In genomic region chr13:81466661-81467060, GRCm38 (mm10) we compare ENCODE assay signal across 20 mouse cellular contexts.
DNase-seq lines count a peak whose midpoint lies in the region; ATAC-seq and TF ChIP-seq lines count a peak whose summit lies in the region.
"Had no signal": no experiment of that assay in that cellular context is flagged by ENCODE, and none has a peak within 500 bp of the region (broad histone marks: within the 10 kb centered on the region; RNA-seq: fewer than 3 reads in every experiment).

No protein-coding gene starts in this region.

- no peaks in the 10 kb centered on the region for H3K9me3 ChIP-seq in hindbrain, postnatal 0 days (ENCODE audit: low read length)
- H3K9me3 ChIP-seq in hindbrain, embryonic 16.5 days (ENCODE audit: control insufficient read depth, low read length): no peaks in the 10 kb centered on the region
- H3K9me3 ChIP-seq: embryonic facial prominence, embryonic 12.5 days; heart, embryonic 15.5 days; midbrain, embryonic 15.5 days had no signal

- ATAC-seq in hindbrain, postnatal 0 days: no peak
- ATAC-seq in hindbrain, embryonic 16.5 days: no peak
- ATAC-seq: lung, postnatal 0 days; midbrain, embryonic 15.5 days had no signal

- H3K4me3 ChIP-seq in hindbrain, postnatal 0 days (ENCODE audit: low read length): no peak overlapping the region
- no peak overlapping the region for H3K4me3 ChIP-seq in hindbrain, embryonic 16.5 days (ENCODE audit: low read length)
- no peak overlapping the region for H3K4me3 ChIP-seq in kidney, adult 2 months (ENCODE audit: insufficient read depth, low read depth, low read length)
- H3K4me3 ChIP-seq: embryonic facial prominence, embryonic 12.5 days; heart, embryonic 15.5 days; midbrain, embryonic 15.5 days; myocyte had no signal

- H3K9ac ChIP-seq in hindbrain, postnatal 0 days (replicated peaks; ENCODE audit: low read length): no peak overlapping the region
- H3K9ac ChIP-seq in hindbrain, embryonic 16.5 days (ENCODE audit: low read depth, low read length): no peak overlapping the region
- H3K9ac ChIP-seq: embryonic facial prominence, embryonic 12.5 days; heart, embryonic 15.5 days; midbrain, embryonic 15.5 days had no signal

- 68% methylated on average over 4 of the region's 4 CpGs for WGBS in hindbrain, postnatal 0 days
- 76% methylated on average over 4 of the region's 4 CpGs for WGBS in hindbrain, embryonic 16.5 days
- 70% methylated on average over 4 of the region's 4 CpGs for WGBS in kidney, adult 2 months

- H3K4me2 ChIP-seq in hindbrain, postnatal 0 days (ENCODE audit: low read depth, low read length): no peak overlapping the region
- no peak overlapping the region for H3K4me2 ChIP-seq in hindbrain, embryonic 16.5 days (ENCODE audit: low read length)
- H3K4me2 ChIP-seq: embryonic facial prominence, embryonic 12.5 days; heart, embryonic 15.5 days; midbrain, embryonic 15.5 days had no signal

- H3K4me1 ChIP-seq in hindbrain, postnatal 0 days (ENCODE audit: insufficient read depth, low read length): no peaks in the 10 kb centered on the region
- no peaks in the 10 kb centered on the region for H3K4me1 ChIP-seq in hindbrain, embryonic 16.5 days (ENCODE audit: control insufficient read depth, insufficient read depth, low read depth, low read length)
- H3K4me1 ChIP-seq in kidney, adult 2 months (ENCODE audit: control insufficient read depth, insufficient read depth, low read length): no peaks in the 10 kb centered on the region
- H3K4me1 ChIP-seq: embryonic facial prominence, embryonic 12.5 days; heart, embryonic 15.5 days; midbrain, embryonic 15.5 days had no signal

- no peak overlapping the region for H3K27ac ChIP-seq in hindbrain, postnatal 0 days
- no peak overlapping the region for H3K27ac ChIP-seq in hindbrain, embryonic 16.5 days (ENCODE audit: low read depth, low read length)
- no peak overlapping the region for H3K27ac ChIP-seq in kidney, adult 2 months (ENCODE audit: insufficient read depth, low read depth, low read length)
- H3K27ac ChIP-seq: embryonic facial prominence, embryonic 12.5 days; heart, embryonic 15.5 days; kidney, postnatal 0 days; midbrain, embryonic 15.5 days had no signal

- no peak for TF ChIP-seq POLR2A in brain, embryonic 14.5 days (IDR thresholded peaks at IDR 0.05; ENCODE audit: borderline replicate concordance, extremely low read depth, insufficient read depth, insufficient read length, poor library complexity, severe bottlenecking)
- no peak for TF ChIP-seq POLR2A in kidney, adult 2 months (IDR thresholded peaks at IDR 0.05; ENCODE audit: low read depth, low read length)

- no peak for TF ChIP-seq CTCF in hindbrain, postnatal 0 days (IDR thresholded peaks at IDR 0.05; ENCODE audit: low read depth)
- TF ChIP-seq CTCF in brain, embryonic 14.5 days (IDR thresholded peaks at IDR 0.05; ENCODE audit: borderline replicate concordance, extremely low read depth, insufficient read depth, insufficient read length): no peak
- no peak for TF ChIP-seq CTCF in kidney, adult 2 months (conservative IDR thresholded peaks at IDR 0.05; ENCODE audit: insufficient read depth, insufficient read length, low read depth, low read length)

- no peaks in the 10 kb centered on the region for H3K36me3 ChIP-seq in hindbrain, postnatal 0 days (ENCODE audit: insufficient read depth, low read length)
- H3K36me3 ChIP-seq in hindbrain, embryonic 16.5 days (ENCODE audit: control insufficient read depth, insufficient read depth, low read length): no peaks in the 10 kb centered on the region
- no peaks in the 10 kb centered on the region for H3K36me3 ChIP-seq in kidney, adult 2 months (ENCODE audit: control insufficient read depth, insufficient read depth, low read length)
- H3K36me3 ChIP-seq: embryonic facial prominence, embryonic 12.5 days; heart, embryonic 15.5 days; midbrain, embryonic 15.5 days had no signal

- DNase-seq in hindbrain, postnatal 0 days (ENCODE audit: low spot score): peak; percentile 6
- peak; percentile 33 for DNase-seq in right cerebral cortex, adult 18-20 months
- no peak for DNase-seq in right cerebral cortex, postnatal 10 days (ENCODE audit: low spot score in 2 of 2)
- peak; percentile 51 for DNase-seq in brain, embryonic 14.5 days (ENCODE audit: low read depth)
- peak; percentile 2 to 36 for DNase-seq in right cerebral cortex, postnatal 36 days (ENCODE audit: low spot score in 2 of 2)
- DNase-seq in kidney, adult 2 months: no peak
- DNase-seq: adrenal gland, postnatal 25 days; cerebellum, adult 9-11 months; gastrocnemius, postnatal 36 days; kidney, adult 11 months; liver; spleen, adult 18-20 months; thymus, postnatal 4 days had no signal

- no peaks in the 10 kb centered on the region for H3K27me3 ChIP-seq in hindbrain, postnatal 0 days (ENCODE audit: insufficient read depth, low read length)
- no peaks in the 10 kb centered on the region for H3K27me3 ChIP-seq in hindbrain, embryonic 16.5 days (replicated peaks; ENCODE audit: control insufficient read depth, insufficient read depth, low read length)
- H3K27me3 ChIP-seq in kidney, adult 2 months (replicated peaks; ENCODE audit: control insufficient read depth, insufficient read depth, low read length): no peaks in the 10 kb centered on the region
- H3K27me3 ChIP-seq: embryonic facial prominence, embryonic 12.5 days; heart, embryonic 15.5 days; midbrain, embryonic 15.5 days had no signal

Comparison
In these comparisons a context has a peak if more than half of its experiments do, and no peak if none do; other contexts are left out.
1. DNase-seq: peak in hindbrain, postnatal 0 days (single experiment), right cerebral cortex, adult 18-20 months (single experiment), brain, embryonic 14.5 days (single experiment) and right cerebral cortex, postnatal 36 days (2 of 2); none in right cerebral cortex, postnatal 10 days (0 of 2) and kidney, adult 2 months (single experiment).